Mouse (Mus musculus) brain, embryonic 14.5 days (tissue): ENCODE data around the gene Fkbpl.

Experiments
- CTCF ChIP-seq: fragments of 200-500 bp; IDR thresholded peaks from 2 replicates; pipeline ENCODE4 v1.5.1; 2012; ENCODE audit warnings: inconsistent platforms, mild to moderate bottlenecking, moderate library complexity, borderline replicate concordance; ENCODE audit not compliant: insufficient read depth, insufficient read length; ENCODE audit errors: extremely low read depth
- POLR2A ChIP-seq: fragments of 200-500 bp; IDR thresholded peaks from 2 replicates; pipeline ENCODE4 v1.6.1; 2012; ENCODE audit warnings: mild to moderate bottlenecking, inconsistent platforms, borderline replicate concordance; ENCODE audit not compliant: poor library complexity, insufficient read depth, insufficient read length, severe bottlenecking; ENCODE audit errors: extremely low read depth

- no peak for TF ChIP-seq CTCF
- TF ChIP-seq POLR2A = no peak
Observed at GRCm38 (mm10) chr17:34640778-34641601, 3.6 kb upstream of the Fkbpl start.
